Mouse (Mus musculus): ENCODE results near the gene Zfp976. TPM values are rescaled to one million over a fixed set of nuclear protein-coding genes. Genes with fewer than 3 reads are reported as not detected.
A peak's percentile ranks its signal among the peaks of the same experiment; 100 is the strongest.
"Not testable (repeated sequence)": the region's sequence is repeated elsewhere in the genome, so short reads cannot be mapped to it uniquely, and the experiment has no call there.

Gene Zfp976
- 0.30 and 0.35 TPM in 2 replicates for polyA plus RNA-seq (2012; rRNA removed)

DNA sequence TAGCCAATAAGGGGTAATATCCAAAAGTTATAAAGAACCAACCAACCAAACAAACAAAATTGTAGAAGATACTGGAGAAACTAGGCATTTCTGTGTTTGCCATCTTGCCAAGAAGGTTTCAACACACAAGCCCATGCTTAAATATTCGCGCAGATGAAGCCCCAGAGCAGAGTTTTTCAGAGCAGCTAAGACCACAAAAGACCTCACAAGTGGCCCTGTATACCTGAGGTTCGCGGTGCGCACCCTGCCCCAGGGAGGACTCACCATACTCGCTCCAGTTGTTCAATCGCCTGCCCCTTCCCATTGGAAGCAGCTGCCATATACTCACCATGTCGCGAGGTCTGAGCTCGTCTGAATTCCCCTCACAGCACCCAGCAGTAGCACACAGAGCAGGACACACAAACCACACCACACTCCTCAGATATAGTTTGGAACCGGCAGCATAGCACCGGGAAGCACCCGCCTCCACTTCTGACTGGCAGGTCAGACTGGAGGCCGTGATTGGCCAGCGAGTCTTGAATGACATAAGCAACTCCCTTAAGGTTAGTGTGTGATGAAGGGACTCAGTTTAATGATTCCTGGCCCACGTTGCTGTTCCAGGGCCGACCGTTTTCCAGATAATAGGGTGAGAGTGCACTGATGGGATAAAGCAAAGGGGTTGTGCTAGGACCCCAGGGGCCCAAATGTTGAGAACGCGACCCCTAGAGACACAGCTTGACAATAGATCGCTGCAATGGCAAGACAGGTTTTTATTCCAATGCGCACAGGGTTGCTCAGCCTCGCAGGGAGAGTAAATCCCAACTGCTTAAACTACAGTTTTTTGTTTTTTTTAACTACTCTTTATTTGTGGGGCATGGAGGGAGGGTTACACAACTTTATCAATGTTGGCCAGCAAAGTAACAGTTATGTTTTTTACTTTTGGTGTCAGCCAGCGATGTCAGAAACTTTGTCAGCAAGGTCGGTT lies at the start of gene Zfp976:
TSS of gene Zfp976 (minus strand) at position 437 of the 964 bp plus-strand sequence.
- DNase-seq (ENCODE audit: low read depth) = peak; percentile 49

GRCm38 (mm10) chr7:42680081-42680480 lies 37.7 kb upstream of the Zfp976 start:
- DNase-seq (ENCODE audit: low read depth) = not testable (repeated sequence)

GRCm38 (mm10) chr7:42679646-42680045 lies 37.3 kb upstream of the Zfp976 start:
- not testable (repeated sequence) for DNase-seq (ENCODE audit: low read depth)

GRCm38 (mm10) chr7:42660140-42660539 lies 17.8 kb upstream of the Zfp976 start:
- DNase-seq (ENCODE audit: low read depth) = not testable (repeated sequence)

DNA sequence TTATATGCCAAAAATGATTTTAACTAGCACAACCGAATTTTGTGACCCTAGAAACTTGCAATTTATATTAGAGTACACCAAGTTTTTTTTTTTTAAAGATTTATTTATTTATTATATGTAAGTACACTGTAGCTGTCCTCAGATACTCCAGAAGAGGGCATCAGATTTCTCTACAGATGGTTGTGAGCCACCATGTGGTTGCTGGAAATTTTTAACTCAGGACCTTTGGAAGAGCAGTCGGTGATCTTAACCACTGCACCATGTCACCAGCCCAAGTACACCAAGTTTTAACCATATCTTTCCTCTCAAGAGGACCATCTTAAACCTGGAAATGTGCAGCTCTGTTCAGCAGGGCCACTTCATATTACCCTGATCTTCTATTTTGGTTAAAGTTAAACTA lies 12.8 kb upstream of the Zfp976 start:
- not testable (repeated sequence) for DNase-seq (ENCODE audit: low read depth)

- not testable (repeated sequence) for DNase-seq (ENCODE audit: low read depth)
These were observed 782 bp upstream of the Zfp976 start for GRCm38 (mm10) chr7:42643120-42643620.

DNA sequence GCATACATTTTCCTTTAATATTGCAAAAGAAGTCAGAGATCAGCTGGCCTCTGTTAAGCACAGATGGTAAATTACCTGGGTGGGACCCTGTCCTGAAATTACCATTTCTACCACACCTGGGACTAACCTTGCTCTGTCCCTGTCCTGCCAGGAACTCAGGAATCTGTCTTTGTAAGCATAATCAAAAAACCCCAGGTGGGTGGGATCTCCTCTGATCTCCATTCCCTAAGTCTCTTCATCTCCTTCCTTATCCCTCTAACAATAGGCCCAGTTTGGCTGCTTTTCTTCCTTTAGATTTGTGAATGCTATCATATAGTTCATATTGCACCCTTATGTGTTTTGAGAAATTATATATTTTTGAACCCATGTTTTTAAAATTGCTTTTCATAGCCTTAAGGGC lies 11.4 kb downstream of the Zfp976 start:
- not testable (repeated sequence) for DNase-seq (ENCODE audit: low read depth)

- not testable (repeated sequence) for DNase-seq (ENCODE audit: low read depth)
These were observed 46.7 kb downstream of the Zfp976 start for GRCm38 (mm10) chr7:42595666-42596065.

DNA sequence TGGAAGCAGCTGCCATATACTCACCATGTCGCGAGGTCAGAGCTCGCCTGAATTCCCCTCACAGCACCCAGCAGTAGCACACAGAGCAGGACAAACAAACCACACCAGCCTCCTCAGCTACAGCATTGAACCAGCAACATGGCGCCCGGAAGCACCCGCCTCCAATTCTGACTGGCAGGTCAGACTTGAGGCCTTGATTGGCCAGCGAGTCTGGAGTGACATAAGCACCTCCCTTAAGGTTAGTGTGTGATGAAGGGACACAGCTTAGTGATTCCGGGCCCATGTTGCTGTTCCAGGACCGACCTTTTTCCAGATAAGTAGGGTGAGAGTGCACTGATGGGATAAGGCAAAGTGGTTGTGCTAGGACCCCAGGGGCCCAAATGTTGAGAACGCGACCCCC lies 50.0 kb downstream of the Zfp976 start, which contains the start of gene Zfp977:
TSS of gene Zfp977 (minus strand) at position 135 of the 400 bp plus-strand sequence.
- DNase-seq (ENCODE audit: low read depth) = not testable (repeated sequence)

DNA sequence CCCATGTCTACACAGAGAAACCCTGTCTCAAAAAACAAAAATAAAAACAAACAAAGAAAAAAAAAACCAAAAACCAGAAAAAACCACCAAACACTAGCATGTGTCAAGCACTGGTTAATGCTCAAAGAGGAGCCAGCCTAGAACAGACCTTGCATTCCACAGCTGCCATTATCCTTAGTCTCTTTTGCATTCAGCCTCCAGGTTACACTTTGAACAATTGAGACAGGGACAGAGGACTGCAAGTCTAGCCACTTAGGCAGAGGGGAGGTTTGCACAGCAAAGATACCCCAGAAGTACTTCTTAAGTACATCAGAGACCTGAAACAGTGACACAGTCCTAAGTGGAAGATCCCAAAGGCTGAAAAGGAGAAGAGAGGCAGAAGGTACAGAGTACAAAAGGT lies 51.1 kb downstream of the Zfp976 start:
- not testable (repeated sequence) for DNase-seq (ENCODE audit: low read depth)

- no peak for DNase-seq (ENCODE audit: low read depth)
These were observed 63.9 kb downstream of the Zfp976 start, which contains the start of gene Gm21028 for GRCm38 (mm10) chr7:42578488-42578887. Gene Gm21028 (minus strand): TSS chr7:42578588.

Other genes starting within 250 kb of the Zfp976 start
- gene 4933421I07Rik, start 194.5 kb downstream of the Zfp976 start, polyA plus RNA-seq (2012; rRNA removed) = not detected in 2 replicates
- gene Zfp141, start 136.8 kb downstream of the Zfp976 start, polyA plus RNA-seq (2012; rRNA removed) = 4.9 and 5.2 TPM in 2 replicates
- not detected in 2 replicates for gene Gm21028, start 64.0 kb downstream of the Zfp976 start, polyA plus RNA-seq (2012; rRNA removed)
- 0.19 and 0.22 TPM in 2 replicates for gene Zfp977, start 50.0 kb downstream of the Zfp976 start, polyA plus RNA-seq (2012; rRNA removed)
- gene Zfp975, start 50.2 kb upstream of the Zfp976 start, polyA plus RNA-seq (2012; rRNA removed) = 0.63 and 0.81 TPM in 2 replicates
- not detected in 2 replicates for gene Gm17067, start 84.4 kb upstream of the Zfp976 start, polyA plus RNA-seq (2012; rRNA removed)
- not detected in 2 replicates for gene Vmn2r62, start 150.9 kb upstream of the Zfp976 start, polyA plus RNA-seq (2012; rRNA removed)
- not detected in 2 replicates for gene Gm2381, start 224.6 kb upstream of the Zfp976 start, polyA plus RNA-seq (2012; rRNA removed)